Mouse (Mus musculus) brain, embryonic 14.5 days (tissue): ENCODE results near the gene Rdh9.

Source experiments
- CTCF ChIP-seq: fragments of 200-500 bp; IDR thresholded peaks from 2 replicates; pipeline ENCODE4 v1.5.1; 2012; ENCODE audit warnings: inconsistent platforms, mild to moderate bottlenecking, moderate library complexity, borderline replicate concordance; ENCODE audit not compliant: insufficient read depth, insufficient read length; ENCODE audit errors: extremely low read depth
- POLR2A ChIP-seq: fragments of 200-500 bp; IDR thresholded peaks from 2 replicates; pipeline ENCODE4 v1.6.1; 2012; ENCODE audit warnings: mild to moderate bottlenecking, inconsistent platforms, borderline replicate concordance; ENCODE audit not compliant: poor library complexity, insufficient read depth, insufficient read length, severe bottlenecking; ENCODE audit errors: extremely low read depth

- TF ChIP-seq POLR2A = no peak
- no peak for TF ChIP-seq CTCF
Measured at GRCm38 (mm10) chr10:127745886-127746285, 30.3 kb upstream of the Rdh9 start.
